Mouse (Mus musculus) heart, postnatal 0 days (tissue): ENCODE results near the gene Enc1. TPM values are rescaled to one million over a fixed set of nuclear protein-coding genes. Genes with fewer than 3 reads are reported as not detected.

Experiments
- ATAC-seq: fragments of 200-750 bp; cut with Nextera tagmentation; 2 replicates; pipeline ENCODE4 v1.8.0; 2017; ENCODE audit warnings: low read depth, moderate number of reproducible peaks, moderate library complexity; ENCODE audit not compliant: insufficient read depth
- DNase-seq: peaks from one replicate; pipeline ENCODE4 v3.0.0-alpha.2; 2016; ENCODE audit warnings: low spot score
- H3K27ac ChIP-seq: fragments of 300-500 bp; sonication (generic); 2 replicates; pipeline ENCODE4 v1.5.1; 2014; ENCODE audit warnings: low read depth, mild to moderate bottlenecking
- H3K27me3 ChIP-seq: fragments of 300-500 bp; sonication (generic); 2 replicates; pipeline ENCODE4 v1.6.1; 2014; ENCODE audit warnings: low read length, mixed read lengths; ENCODE audit not compliant: control insufficient read depth, insufficient read depth
- H3K36me3 ChIP-seq: fragments of 300-500 bp; sonication (generic); replicated peaks from 2 replicates; pipeline ENCODE4 v1.6.1; 2014; ENCODE audit warnings: low read length, mixed read lengths; ENCODE audit not compliant: control insufficient read depth, insufficient read depth
- H3K4me1 ChIP-seq: fragments of 300-500 bp; sonication (generic); 2 replicates; pipeline ENCODE4 v1.6.1; 2014; ENCODE audit warnings: antibody characterized with exemption; ENCODE audit not compliant: control insufficient read depth, insufficient read depth
- H3K4me2 ChIP-seq: fragments of 300-500 bp; sonication (generic); 2 replicates; pipeline ENCODE4 v1.6.1; 2014; ENCODE audit warnings: low read depth, mild to moderate bottlenecking, low read length, moderate library complexity
- H3K4me3 ChIP-seq: fragments of 300-500 bp; sonication (generic); 2 replicates; pipeline ENCODE4 v1.5.1; 2014; ENCODE audit warnings: low read depth, low read length
- H3K9ac ChIP-seq: fragments of 300-500 bp; sonication (generic); replicated peaks from 2 replicates; pipeline ENCODE4 v1.6.1; 2014; ENCODE audit warnings: low read depth, low read length, mixed read lengths
- H3K9me3 ChIP-seq: fragments of 300-500 bp; sonication (generic); replicated peaks from 2 replicates; pipeline ENCODE4 v1.6.1; 2016; ENCODE audit warnings: low read length; ENCODE audit not compliant: control insufficient read depth
- CTCF ChIP-seq: IDR thresholded peaks from 2 replicates; pipeline ENCODE4 v1.5.1; 2016; ENCODE audit warnings: antibody characterized with exemption, control low read depth, low read depth
- EP300 ChIP-seq: IDR thresholded peaks from 2 replicates; pipeline ENCODE4 v1.6.1; 2016; ENCODE audit warnings: antibody characterized with exemption, low read depth
- WGBS: fragments of 180-500 bp; shearing (Covaris S2); extraction: QIAGEN DNeasy Blood & Tissue Kit; methylation state at CpG from one replicate; pipeline ENCODE4 v1.1.7; 2014; 5-methylcytosine and 5-hydroxymethylcytosine counted together
- polyA plus RNA-seq: library from polyadenylated mRNA; unstranded; fragments of >200 nt; fragmentation: Nextera tagmentation; extraction: Ambion mirVana; gene quantifications from 2 replicates; pipeline ENCODE4 v1.2.1, GENCODE M21; 2015
- total RNA-seq: library from RNA; depleted of rRNA; stranded (reverse); fragments of >200 nt; gene quantifications from 2 replicates; pipeline ENCODE4 v1.2.3, GENCODE M21; 2014; ENCODE audit warnings: low replicate concordance

Gene Enc1
- total and polyA plus RNA-seq, 2 experiments from 2014 or later, result 1.7 to 10.9 TPM

GRCm38 (mm10) chr13:97271641-97272040, 30.7 kb downstream of the Enc1 start:
- Histone ChIP-seq H3K27ac (no peak overlapping the region), H3K4me1 (no peaks in the 10 kb centered on the region), H3K36me3 (no peaks in the 10 kb centered on the region), H3K4me2 (no peak overlapping the region), H3K9me3 (peaks cover 18% of the 10 kb centered on the region), H3K4me3 (no peak overlapping the region), H3K27me3 (no peaks in the 10 kb centered on the region), H3K9ac (no peak overlapping the region)
- no peak for ATAC-seq
- TF ChIP-seq CTCF (no peak), EP300 (no peak)
- 54% methylated on average over 6 of the region's 6 CpGs for WGBS
- no peak for DNase-seq

GRCm38 (mm10) chr13:97274757-97275156, 33.9 kb downstream of the Enc1 start:
- Histone ChIP-seq H3K27me3 (no peaks in the 10 kb centered on the region), H3K4me1 (no peaks in the 10 kb centered on the region), H3K4me3 (no peak overlapping the region), H3K36me3 (no peaks in the 10 kb centered on the region), H3K9me3 (no peaks in the 10 kb centered on the region), H3K4me2 (no peak overlapping the region), H3K9ac (no peak overlapping the region), H3K27ac (no peak overlapping the region)
- whole genome bisulfite sequencing, result 67% methylated on average over 3 of the region's 3 CpGs
- TF ChIP-seq EP300 (no peak), CTCF (no peak)
- ATAC-seq, result no peak
- DNase-seq, result no peak

GRCm38 (mm10) chr13:97275482-97275881, 34.6 kb downstream of the Enc1 start:
- no peak overlapping the region for H3K27ac ChIP-seq
- no peak overlapping the region for H3K4me3 ChIP-seq
- TF ChIP-seq EP300, result no peak
- no peaks in the 10 kb centered on the region for H3K4me1 ChIP-seq
- H3K27me3 ChIP-seq, result no peaks in the 10 kb centered on the region
- no peak overlapping the region for H3K9ac ChIP-seq
- no peak overlapping the region for H3K4me2 ChIP-seq
- H3K36me3 ChIP-seq, result no peaks in the 10 kb centered on the region
- DNase-seq (no peak), ATAC-seq (no peak)
- WGBS, result 81% methylated on average over 10 of the region's 10 CpGs
- H3K9me3 ChIP-seq, result no peaks in the 10 kb centered on the region

GRCm38 (mm10) chr13:97282051-97282910, 41.4 kb downstream of the Enc1 start:
- no peaks in the 10 kb centered on the region for H3K36me3 ChIP-seq
- H3K4me1 ChIP-seq, result peaks cover 11% of the 10 kb centered on the region
- H3K9ac ChIP-seq, result peak overlapping the region; percentile 32
- DNase-seq (peak; percentile 25), ATAC-seq (0 out of 2 replicates have a peak, but pooled peaks have one; percentile 8)
- H3K4me3 ChIP-seq, result peak overlapping the region; percentile 37
- 18% methylated on average over 26 of the region's 26 CpGs for WGBS
- TF ChIP-seq EP300 (no peak), CTCF (no peak)
- no peaks in the 10 kb centered on the region for H3K9me3 ChIP-seq
- H3K27me3 ChIP-seq, result no peaks in the 10 kb centered on the region
- H3K27ac ChIP-seq, result 0 out of 2 replicates have a peak overlapping the region, but pooled peaks have one; percentile 34
- peak overlapping the region; percentile 70 for H3K4me2 ChIP-seq

- H3K4me1 ChIP-seq, result peaks cover 11% of the 10 kb centered on the region
- DNase-seq, result no peak
- no peak overlapping the region for H3K9ac ChIP-seq
- H3K4me3 ChIP-seq, result peak overlapping the region; percentile 37
- H3K27ac ChIP-seq, result no peak overlapping the region
- H3K9me3 ChIP-seq, result no peaks in the 10 kb centered on the region
- no peak for ATAC-seq
- H3K4me2 ChIP-seq, result peak overlapping the region; percentile 70
- no peak for TF ChIP-seq CTCF
- no peak for TF ChIP-seq EP300
- H3K36me3 ChIP-seq, result no peaks in the 10 kb centered on the region
- WGBS, result 25% methylated on average over 9 of the region's 9 CpGs
- H3K27me3 ChIP-seq, result no peaks in the 10 kb centered on the region
Observed at GRCm38 (mm10) chr13:97282911-97283281, 42.0 kb downstream of the Enc1 start.
